Mouse (Mus musculus) heart, postnatal 36 days (tissue): ENCODE measurements around the gene Slc6a13. TPM values are rescaled to one million over a fixed set of nuclear protein-coding genes. Genes with fewer than 3 reads are reported as not detected.
A peak's percentile ranks its signal among the peaks of the same experiment; 100 is the strongest.
"Not testable (repeated sequence)": the region's sequence is repeated elsewhere in the genome, so short reads cannot be mapped to it uniquely, and the experiment has no call there.

Experiments used
- DNase-seq, 2 experiments: peaks; one replicate each; pipeline ENCODE4 v3.0.0; 2021 to 2022
- intact Hi-C: fragments of 180-260 bp; cut with DNase I; formaldehyde crosslinking; loops from one replicate; pipeline ENCODE4 v1.15.1; 2025
- total RNA-seq, 2 experiments: library from RNA; stranded (reverse); gene quantifications; 2 replicates each; pipeline ENCODE4 v1.2.3; 2021

The Slc6a13 gene
- total RNA-seq, 2 experiments from 2014 or later, result 0.41 TPM; not detected in 1

DNA sequence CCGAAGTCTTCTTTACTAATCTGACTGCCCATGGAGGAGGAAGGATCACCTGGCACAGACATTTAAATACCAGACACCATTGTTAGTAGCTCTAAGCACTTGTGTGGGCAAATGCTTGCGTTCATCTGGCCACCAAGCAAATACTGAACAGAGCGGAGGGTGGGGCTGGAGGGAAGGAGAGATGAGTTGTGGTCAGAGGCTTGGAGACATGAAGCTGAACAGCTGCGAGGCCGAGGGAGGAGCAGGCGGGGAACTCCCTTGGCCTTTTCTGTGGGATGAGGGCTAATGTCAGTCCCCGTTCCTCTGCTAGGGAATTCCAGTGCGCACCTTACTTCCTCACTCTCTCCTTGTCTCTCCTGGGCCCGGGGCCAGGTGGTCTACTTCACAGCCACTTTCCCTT lies 25.7 kb downstream of the Slc6a13 start:
- intact Hi-C loops, result no loop called here
- no peak for DNase-seq

DNA sequence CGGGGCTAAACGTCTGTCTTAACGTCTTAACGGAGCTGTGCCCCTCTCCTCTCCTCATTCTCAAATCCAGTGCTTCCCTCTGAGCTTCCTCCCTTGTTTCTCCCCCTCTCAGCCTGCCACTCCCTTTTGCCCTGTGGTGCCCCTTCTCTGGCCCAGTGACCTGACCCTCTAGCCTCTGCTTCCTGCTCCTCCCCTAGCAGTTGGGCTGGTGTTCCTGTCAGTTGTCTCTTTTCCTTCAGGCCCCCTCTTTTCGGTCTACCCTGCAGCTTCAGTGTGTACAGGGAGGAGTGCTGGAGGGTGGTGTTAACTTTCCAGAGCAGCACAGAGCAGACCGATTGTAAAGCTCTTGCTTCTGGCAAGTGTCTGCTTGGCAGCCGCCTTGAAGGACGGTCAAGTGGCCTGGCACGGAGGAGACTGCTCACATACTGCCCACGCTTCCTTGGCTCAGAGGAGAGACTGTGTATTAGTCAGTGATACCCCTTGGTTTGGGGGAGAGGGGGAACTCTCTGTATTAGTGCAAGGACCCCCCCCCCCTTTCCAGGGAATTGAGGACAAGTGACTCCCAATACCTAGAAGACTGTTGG lies 26.6 kb downstream of the Slc6a13 start:
- peak; percentile 31 to 46 for DNase-seq
- intact Hi-C loops, result no loop called here

DNA sequence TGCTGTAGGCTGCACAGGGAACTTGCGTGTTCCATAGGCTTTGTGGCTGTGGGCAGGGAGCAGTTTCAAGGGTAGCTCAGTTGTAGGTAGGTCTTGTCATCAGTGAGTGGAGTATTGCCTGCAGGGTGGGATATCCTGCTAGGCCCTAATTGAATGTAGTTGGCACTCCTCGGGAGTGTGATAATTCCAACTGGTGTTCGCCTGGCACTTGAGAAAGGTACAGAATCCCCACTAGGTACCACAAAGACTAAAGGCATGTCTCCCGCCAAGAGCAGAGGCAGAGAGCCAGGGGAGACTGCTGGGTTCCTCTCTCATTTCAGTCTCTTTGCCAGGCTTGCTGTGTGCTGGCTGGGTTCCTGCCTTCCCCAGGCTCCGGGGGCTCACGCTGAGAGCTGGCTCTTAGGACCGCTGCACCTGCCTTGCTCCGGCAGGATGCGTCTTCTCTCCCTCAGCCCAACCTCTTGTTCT lies 28.4 kb downstream of the Slc6a13 start:
- DNase-seq, result peak in 1 of 2 experiments; percentile 14
- intact Hi-C loops, result no loop called here

DNA sequence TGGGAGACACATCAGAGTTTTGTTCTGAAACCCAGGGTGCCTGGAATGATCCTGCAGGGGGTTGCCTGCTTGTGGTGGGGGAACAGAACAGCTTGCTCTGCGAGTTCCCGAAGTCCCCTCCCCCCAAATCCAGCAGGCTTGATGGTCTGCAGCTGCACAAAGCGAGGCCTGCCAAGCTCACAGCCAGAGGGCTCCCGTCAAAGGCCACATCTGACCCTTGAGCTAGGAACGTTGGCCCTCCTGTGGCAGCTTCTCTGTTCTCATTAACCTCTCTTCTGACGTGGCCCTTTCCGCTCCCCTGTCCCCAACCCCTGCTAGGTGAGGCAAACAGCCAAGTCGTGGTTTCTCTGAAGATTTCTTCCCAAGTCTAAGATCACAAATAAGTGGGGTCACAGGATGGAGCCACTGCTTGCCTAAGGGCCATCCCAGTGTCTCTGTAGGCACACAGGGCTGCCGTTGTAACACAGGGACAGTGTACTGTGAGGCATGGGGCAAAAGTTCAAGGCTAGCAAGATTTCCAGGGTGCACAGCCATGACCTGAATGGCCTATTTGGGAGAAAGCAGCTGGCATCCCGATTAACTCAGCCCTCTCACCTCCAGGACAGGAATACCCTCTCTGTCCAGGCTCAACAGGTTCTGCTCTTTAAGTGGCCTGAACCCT lies 30.0 kb downstream of the Slc6a13 start:
- intact Hi-C loops, result loop anchor here (10.0 kb wide), 1 partner anchor 135 kb away; no protein-coding TSS in a partner anchor
- no peak for DNase-seq

DNA sequence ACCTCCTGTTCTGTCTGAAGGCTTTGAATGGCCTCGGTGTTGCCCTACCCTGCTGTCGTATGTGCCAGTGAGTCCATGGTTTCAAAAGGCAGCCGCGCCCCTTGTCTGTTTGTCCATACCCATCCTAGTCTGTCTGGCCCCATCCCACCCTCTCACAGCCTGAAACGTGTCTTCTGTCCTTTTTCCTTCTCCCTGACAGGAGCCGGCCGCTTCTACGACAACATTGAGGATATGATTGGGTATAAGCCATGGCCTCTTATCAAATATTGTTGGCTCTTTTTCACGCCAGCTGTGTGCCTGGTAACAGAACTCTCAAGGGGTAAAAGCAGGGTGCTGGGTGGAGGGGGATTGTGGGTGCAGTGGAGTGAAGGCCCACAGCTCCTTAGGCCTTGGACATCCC lies 35.8 kb downstream of the Slc6a13 start:
- no peak for DNase-seq
- intact Hi-C loops, result loop anchor here (5.0 to 10.0 kb wide), 3 partner anchors 64 to 141 kb away; partner anchors contain the start of gene Iqsec3

DNA sequence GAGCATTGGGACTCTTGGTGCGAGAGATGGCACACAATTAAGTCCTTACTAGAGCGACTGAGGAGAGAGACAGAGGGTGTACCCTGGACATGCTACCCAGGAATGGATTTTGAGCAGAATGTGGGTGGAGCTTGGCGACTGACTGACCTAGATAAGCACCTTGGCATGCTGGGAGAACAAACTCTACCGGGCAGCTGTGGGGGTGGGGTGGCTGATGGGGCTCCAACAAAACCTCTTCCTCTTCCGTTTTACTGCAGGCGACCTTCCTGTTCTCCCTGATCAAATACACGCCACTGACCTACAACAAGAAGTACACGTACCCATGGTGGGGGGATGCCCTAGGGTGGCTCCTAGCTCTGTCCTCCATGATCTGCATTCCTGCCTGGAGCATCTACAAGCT lies 36.5 kb downstream of the Slc6a13 start:
- no peak for DNase-seq

DNA sequence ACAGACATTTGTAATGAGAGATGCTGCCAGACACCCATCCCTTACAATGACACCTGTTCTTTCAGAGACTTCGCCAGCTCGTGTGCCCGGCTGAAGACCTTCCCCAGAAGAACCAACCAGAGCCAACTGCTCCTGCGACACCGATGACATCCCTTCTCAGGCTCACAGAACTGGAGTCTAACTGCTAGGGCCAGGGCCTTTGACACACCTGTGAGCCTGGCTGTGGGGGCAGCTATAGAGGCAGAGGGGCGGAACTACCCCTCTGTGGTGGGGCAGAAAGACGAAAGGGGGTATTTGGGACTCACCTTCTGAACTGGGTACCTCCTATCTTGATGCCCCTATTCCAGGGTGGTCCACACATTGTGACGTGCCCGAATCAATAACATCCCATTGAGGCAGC lies 37.2 kb downstream of the Slc6a13 start:
- no peak for DNase-seq
- intact Hi-C loops, result loop anchor here (5.0 to 10.0 kb wide), 3 partner anchors 65 to 142 kb away; partner anchors contain the start of gene Iqsec3

More for the DNA sequence above, 36.5 kb downstream of the Slc6a13 start:
- intact Hi-C loops, result loop anchor here (5.0 to 10.0 kb wide), 3 partner anchors 64 to 142 kb away; partner anchors contain the start of gene Iqsec3

DNA sequence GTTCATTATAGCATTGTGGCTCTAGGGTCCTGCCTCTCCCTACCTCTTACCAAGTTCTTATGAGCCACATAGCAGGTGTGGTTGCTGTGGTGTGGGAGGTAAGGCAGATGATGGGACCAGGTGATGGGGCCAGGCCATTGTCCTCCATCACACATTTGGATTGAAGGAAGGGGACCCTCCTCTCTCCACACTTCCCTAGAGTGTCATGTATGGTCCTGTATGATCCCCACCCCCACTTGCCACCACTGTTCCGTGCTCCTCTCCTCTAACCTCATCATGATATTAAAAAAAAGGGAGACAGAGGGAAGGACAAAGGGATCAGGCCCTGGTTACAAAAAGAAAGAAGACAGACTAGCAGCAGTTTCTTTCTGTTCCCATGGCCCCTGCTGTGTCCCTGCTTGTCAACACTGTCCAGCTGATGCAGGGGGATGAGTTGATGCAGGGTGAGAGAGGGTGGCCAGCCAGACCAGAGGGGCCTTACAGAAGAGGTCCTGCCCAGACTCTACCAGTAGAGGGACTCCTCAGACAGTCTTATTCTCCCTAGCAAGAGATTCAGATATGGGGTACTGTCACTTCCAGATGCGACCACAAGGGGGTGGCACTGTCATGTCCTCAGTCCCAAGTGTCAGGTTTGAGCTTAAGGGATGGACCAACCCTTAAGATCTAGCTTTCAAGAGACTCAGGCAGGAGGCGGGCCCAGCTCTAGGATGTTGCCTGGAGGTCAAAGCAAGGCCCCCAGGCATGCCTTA lies 37.9 kb downstream of the Slc6a13 start:
- intact Hi-C loops, result loop anchor here (1.0 to 10.0 kb wide), 5 partner anchors 29 to 195 kb away; partner anchors contain the start of gene Iqsec3
- DNase-seq, result peak; percentile 74 to 80

DNA sequence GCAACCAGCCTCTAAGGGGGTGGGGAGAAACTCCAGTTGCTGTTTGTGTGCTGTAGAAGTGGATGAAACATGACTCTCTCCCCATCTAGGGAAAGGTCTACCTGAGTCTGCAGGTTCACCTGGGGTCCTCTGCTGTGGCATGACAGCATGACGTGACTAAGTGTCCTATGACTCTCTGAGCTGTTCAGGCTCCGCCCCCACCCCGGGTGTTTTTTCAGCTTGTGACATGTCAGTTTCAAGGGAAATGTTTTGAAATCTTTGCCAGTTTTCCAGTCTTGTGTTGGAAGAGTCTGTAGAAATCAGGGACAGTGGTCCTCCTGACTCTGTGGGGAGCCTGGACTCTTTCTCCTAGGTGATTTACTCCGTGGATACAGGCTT lies 38.5 kb downstream of the Slc6a13 start:
- no peak for DNase-seq
- intact Hi-C loops, result loop anchor here (1.0 to 10.0 kb wide), 5 partner anchors 28 to 195 kb away; partner anchors contain the start of gene Iqsec3

DNA sequence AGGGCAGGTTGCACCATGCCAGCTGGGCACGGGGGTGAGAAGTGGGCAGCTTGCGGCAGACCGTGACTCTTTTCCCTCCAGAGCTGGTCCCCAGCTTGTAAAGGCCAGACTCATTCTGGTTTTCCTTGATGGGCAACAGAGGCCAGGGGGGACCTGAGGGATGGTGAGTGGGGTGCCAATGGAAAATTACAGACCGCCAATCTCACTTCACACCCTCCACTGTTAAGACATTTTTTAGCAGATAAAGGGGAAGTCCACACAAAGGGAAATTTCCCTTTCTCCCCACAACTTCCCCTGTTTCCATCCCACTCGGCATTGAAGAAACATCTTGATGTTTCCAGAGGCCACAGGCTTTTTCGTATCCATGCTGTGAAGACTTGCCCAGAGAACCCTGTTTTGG lies 41.6 kb downstream of the Slc6a13 start:
- intact Hi-C loops, result no loop called here

DNA sequence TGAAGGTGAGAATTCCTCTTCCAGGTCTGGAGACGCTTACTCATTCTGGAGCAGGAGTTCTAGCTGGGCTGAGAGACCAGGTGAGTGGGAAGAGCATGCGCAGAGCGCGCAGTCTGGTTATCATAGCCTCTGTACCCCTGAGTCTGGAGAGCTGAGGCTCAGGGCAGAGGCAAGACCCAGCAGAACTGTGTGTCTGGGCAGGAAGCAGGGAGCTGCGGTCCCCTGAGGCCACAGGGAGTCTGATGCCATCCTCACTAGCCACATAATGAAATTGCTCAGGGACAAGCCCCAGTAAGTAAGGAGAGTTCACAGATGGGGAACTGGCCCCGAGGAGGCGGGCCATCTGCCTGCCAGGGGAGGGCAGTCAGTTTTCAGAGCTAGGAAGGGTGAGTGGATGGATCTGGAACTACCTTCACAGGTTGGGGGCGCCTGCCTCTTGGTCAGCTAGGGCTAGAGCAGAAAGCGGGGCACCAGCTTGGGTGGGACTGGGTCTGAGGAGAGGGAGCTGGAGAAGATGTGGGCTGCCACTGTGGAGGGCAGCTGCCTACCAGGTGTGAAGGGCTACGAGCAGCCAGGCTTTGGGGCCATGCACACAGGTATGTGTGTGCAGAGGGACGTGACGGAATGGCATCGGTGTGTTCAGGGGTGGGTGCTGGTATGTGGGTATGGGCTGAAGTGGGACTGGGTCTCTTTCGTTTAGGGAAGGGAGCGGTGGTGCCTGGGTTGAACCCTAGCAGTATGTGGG lies 43.2 kb downstream of the Slc6a13 start, which contains the start of gene Slc6a12:
TSS of gene Slc6a12 (plus strand) at position 51 of the 745 bp plus-strand sequence.
- intact Hi-C loops, result no loop called here

More for the DNA sequence above, 41.6 kb downstream of the Slc6a13 start:
- DNase-seq, result no peak

DNA sequence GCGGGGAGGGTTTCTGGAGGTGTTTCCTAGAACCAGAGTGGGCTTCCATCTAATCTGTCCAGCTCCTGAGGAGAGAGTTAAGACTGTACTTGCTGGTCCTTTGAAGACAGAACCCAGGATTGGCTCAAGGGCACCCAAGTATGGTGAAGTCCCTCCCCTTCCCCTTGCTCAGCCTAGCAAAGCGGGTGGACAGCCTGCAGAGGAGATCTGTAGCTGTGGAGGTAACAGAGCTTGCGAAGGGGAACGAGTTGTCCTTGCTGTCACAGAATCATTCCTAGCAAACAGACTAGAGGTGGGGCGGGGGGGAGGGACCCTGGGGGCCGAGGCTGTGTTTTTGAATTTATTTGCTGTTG lies 43.7 kb downstream of the Slc6a13 start:
- intact Hi-C loops, result no loop called here
- DNase-seq, result no peak

More for the DNA sequence above, 43.2 kb downstream of the Slc6a13 start, which contains the start of gene Slc6a12:
- no peak for DNase-seq

DNA sequence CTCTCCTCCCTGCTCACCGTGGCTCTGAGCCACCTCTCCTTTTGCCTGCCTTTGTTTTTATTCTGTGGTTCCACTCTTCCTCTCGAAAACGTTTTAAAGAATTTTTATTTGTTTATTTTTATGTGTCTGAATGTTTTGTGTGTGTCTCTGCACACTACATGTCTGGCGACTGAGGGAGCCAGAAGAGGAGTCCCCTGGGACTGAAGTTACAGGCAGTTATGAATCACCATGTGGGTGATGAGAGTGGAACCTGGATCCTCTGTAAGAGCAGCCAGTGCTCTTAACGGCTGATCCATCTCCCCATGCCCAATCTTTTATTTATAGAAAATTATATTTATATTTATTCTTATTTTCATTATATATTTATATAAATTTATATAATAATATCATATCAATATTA lies 44.3 kb downstream of the Slc6a13 start:
- intact Hi-C loops, result no loop called here

DNA sequence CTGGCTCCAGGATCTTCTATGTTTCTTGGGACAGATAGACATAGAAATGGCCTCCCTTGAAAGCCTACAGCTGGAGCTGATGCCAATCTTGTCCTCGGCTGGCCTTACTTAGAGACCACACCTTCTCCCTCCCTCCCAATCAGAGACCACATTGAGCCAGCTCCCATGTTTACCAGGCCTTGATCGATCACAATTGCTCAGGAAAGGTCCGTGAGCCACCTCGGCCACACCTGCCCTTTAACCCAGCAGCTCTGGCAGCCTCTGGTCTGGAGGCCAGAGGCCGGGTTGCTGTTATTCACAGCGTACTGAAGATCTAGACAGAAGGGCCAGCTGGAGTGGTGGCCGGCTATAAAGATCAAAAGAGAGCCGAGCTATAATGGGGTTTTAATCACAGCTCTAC lies 46.4 kb downstream of the Slc6a13 start:
- DNase-seq, result no peak
- intact Hi-C loops, result no loop called here

More for the DNA sequence above, 44.3 kb downstream of the Slc6a13 start:
- DNase-seq, result no peak

DNA sequence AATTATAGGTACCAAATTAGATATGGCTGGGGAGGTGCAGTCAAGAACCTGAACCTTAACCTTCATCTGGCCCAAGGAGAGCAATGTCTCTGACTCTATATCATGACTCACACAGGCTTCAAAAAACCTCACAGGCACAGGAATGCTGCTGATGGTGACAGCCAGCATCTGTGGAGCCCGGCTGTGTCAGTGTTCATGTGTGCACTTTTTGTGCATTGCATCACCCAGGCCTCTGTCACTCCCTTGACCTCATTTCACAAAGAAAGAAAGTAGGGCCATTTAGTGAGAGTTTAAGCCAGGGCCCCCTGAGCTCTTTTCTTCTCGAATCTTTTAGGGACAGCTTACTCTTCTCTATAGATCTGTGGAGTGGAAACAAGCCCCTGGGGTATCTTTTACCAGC lies 52.2 kb downstream of the Slc6a13 start:
- no peak for DNase-seq
- intact Hi-C loops, result no loop called here

DNA sequence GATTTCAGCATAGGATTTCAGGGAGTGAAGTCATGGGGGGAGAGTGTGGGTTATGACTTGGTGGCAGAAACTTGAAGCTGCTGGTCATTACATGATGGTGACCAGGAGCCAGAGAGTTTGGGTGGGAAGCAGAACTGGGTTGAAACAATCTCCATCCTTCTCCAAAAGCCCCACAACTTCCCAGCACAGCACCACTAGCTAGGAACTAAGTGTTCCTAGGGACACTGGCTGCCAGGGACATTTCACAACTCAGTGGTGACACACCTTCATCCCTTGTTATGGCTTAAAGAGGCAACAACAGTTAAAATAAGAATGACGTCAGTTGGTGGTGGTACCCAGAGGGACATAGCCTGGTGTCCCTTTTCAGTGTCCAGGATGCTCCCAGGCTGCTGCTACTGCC lies 56.0 kb downstream of the Slc6a13 start:
- DNase-seq, result peak in 1 of 2 experiments; percentile 20
- intact Hi-C loops, result no loop called here

DNA sequence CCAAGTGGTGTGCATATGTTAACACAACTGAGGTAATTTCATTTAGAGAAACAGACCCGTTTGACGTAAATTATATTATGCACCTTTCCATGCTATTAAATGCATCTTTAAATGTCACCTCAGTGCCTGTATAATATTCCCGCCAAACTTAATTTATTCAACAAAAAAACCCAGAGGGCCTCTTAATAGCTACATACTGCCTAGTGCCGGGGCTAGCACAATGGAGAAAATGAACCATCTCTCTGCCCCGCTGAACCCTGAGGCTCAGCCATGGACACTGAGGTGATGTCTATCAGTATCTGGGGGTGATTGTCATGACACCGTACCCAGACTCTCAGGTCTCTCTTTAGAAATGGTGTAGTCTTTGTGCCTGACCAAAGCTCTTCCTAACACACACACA lies 57.2 kb downstream of the Slc6a13 start:
- intact Hi-C loops, result no loop called here
- no peak for DNase-seq

DNA sequence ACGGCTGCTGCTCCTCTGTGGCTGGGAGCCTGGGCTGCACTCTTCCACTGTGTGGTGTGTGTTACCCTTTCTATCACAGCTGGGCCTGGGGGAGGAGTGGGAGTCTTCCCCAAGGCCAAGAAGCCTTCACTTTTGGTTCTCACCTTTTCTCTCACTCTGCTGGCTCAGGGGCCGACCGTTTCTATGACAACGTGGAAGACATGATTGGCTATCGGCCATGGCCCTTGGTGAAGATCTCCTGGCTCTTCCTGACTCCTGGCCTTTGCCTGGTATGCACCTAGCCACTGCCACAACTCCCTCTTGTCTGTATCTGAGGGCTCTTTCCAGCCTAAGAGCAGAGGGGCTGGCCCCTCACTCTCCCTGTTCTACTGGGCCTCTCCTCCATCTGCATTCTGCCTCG lies 63.0 kb downstream of the Slc6a13 start:
- no peak for DNase-seq
- intact Hi-C loops, result no loop called here

DNA sequence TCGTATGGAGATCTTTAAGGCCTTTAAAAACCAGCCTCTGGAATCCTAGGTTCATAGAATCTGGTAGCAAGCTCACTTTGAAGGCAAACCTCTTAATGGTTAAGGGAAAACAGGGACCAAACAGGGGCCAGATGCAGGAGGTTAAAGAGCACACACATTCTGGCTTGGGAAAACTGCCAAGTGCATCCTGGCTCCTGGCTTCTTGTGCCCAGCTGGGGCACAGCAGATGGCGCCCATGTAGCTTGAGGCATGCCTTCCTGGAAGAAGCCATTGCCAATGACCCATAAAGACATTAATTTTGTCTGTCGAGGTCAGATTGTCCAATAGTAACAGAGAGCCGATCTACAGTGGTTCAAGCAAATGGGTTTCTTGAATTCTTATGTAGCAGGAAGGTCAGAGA lies 63.9 kb downstream of the Slc6a13 start:
- no peak for DNase-seq
- intact Hi-C loops, result no loop called here

DNA sequence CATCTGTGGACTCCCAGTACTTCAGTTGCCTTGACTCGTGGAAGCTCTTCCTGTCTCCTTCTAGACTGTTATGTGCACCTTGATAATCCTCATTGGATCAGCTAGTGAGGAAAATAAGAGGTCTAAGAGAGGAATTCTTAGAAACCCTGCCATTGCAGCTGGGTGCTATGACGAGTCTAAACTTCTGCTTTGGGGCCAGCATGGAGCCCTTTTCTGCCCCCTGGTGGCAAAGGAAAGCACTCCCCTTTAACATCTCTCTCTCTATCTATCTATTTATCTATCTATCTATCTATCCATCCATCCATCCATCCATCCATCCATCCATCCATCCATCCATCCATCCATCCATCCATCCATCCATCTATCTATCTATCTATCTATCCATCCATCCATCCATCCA lies 66.5 kb downstream of the Slc6a13 start:
- DNase-seq, result not testable (repeated sequence)
- intact Hi-C loops, result loop anchor here (1.0 to 5.0 kb wide), 3 partner anchors 28 to 179 kb away; no protein-coding TSS in a partner anchor
